Mouse (Mus musculus) embryonic facial prominence, embryonic 14.5 days (tissue): ENCODE data around the gene Prkce. TPM values are rescaled to one million over a fixed set of nuclear protein-coding genes. Genes with fewer than 3 reads are reported as not detected.

Experiments used
- ATAC-seq: fragments of 200-750 bp; cut with Nextera tagmentation; 2 replicates; pipeline ENCODE4 v1.8.0; 2017; ENCODE audit warnings: low read depth, moderate number of reproducible peaks, moderate TSS enrichment
- DNase-seq: peaks from one replicate; pipeline ENCODE4 v3.0.0-alpha.2; 2015; ENCODE audit warnings: low spot score
- H3K27ac ChIP-seq: fragments of 300-500 bp; sonication (generic); replicated peaks from 2 replicates; pipeline ENCODE4 v1.5.1; 2014; ENCODE audit warnings: low read depth, mild to moderate bottlenecking, low read length, moderate library complexity
- H3K27me3 ChIP-seq: fragments of 300-500 bp; sonication (generic); replicated peaks from 2 replicates; pipeline ENCODE4 v1.6.1; 2014; ENCODE audit warnings: low read length; ENCODE audit not compliant: control insufficient read depth, insufficient read depth
- H3K36me3 ChIP-seq: fragments of 300-500 bp; sonication (generic); 2 replicates; pipeline ENCODE4 v1.6.1; 2014; ENCODE audit warnings: low read length, mixed read lengths; ENCODE audit not compliant: control insufficient read depth, insufficient read depth
- H3K4me1 ChIP-seq: fragments of 300-500 bp; sonication (generic); 2 replicates; pipeline ENCODE4 v1.6.1; 2014; ENCODE audit warnings: antibody characterized with exemption, low read length; ENCODE audit not compliant: control insufficient read depth, insufficient read depth
- H3K4me2 ChIP-seq: fragments of 300-500 bp; sonication (generic); 2 replicates; pipeline ENCODE4 v1.6.1; 2014; ENCODE audit warnings: low read depth, mild to moderate bottlenecking, low read length, moderate library complexity, mixed read lengths
- H3K4me3 ChIP-seq: fragments of 300-500 bp; sonication (generic); 2 replicates; pipeline ENCODE4 v1.5.1; 2014; ENCODE audit warnings: low read depth, mild to moderate bottlenecking, low read length
- H3K9ac ChIP-seq: fragments of 300-500 bp; sonication (generic); 2 replicates; pipeline ENCODE4 v1.6.1; 2014; ENCODE audit warnings: low read depth, mild to moderate bottlenecking, low read length, moderate library complexity, mixed read lengths
- H3K9me3 ChIP-seq: fragments of 300-500 bp; sonication (generic); 2 replicates; pipeline ENCODE4 v1.6.1; 2016; ENCODE audit warnings: low read length; ENCODE audit not compliant: control insufficient read depth
- WGBS: fragments of 180-500 bp; shearing (Covaris S2); extraction: QIAGEN DNeasy Blood & Tissue Kit; methylation state at CpG from one replicate; pipeline ENCODE4 v1.1.7; 2014; 5-methylcytosine and 5-hydroxymethylcytosine counted together
- polyA plus RNA-seq: library from polyadenylated mRNA; unstranded; fragments of >200 nt; fragmentation: Nextera tagmentation; extraction: Ambion mirVana; gene quantifications from 2 replicates; pipeline ENCODE4 v1.2.1, GENCODE M21; 2014

Gene Prkce
- polyA plus RNA-seq, 1 experiment from 2014 or later: 9.7 TPM

GRCm38 (mm10) chr17:86325317-86325716 lies 157.7 kb downstream of the Prkce start:
- no peaks in the 10 kb centered on the region for H3K9me3 ChIP-seq
- peaks cover 31% of the 10 kb centered on the region for H3K4me1 ChIP-seq
- H3K27me3 ChIP-seq: no peaks in the 10 kb centered on the region
- H3K9ac ChIP-seq: no peak overlapping the region
- ATAC-seq (no peak), DNase-seq (no peak)
- H3K4me2 ChIP-seq: no peak overlapping the region
- no peaks in the 10 kb centered on the region for H3K36me3 ChIP-seq
- WGBS: 87% methylated on average over 10 of the region's 10 CpGs
- H3K27ac ChIP-seq: no peak overlapping the region
- no peak overlapping the region for H3K4me3 ChIP-seq

- H3K4me1 ChIP-seq: peaks cover 45% of the 10 kb centered on the region
- DNase-seq: no peak
- WGBS: 78% methylated on average over 4 of the region's 4 CpGs
Observed at GRCm38 (mm10) chr17:86327958-86328357, 160.4 kb downstream of the Prkce start.

GRCm38 (mm10) chr17:86329273-86330075 lies 161.9 kb downstream of the Prkce start:
- H3K4me3 ChIP-seq: no peak overlapping the region
- ATAC-seq (peak; percentile 17; the same call in 1 of the 2 replicates), DNase-seq (peak; percentile 74)
- WGBS: 16% methylated on average over 16 of the region's 16 CpGs
- no peaks in the 10 kb centered on the region for H3K27me3 ChIP-seq
- peak overlapping the region; percentile 32 for H3K9ac ChIP-seq
- H3K27ac ChIP-seq: peak overlapping the region; percentile 12; the same call in 1 of the 2 replicates
- peaks cover 37% of the 10 kb centered on the region for H3K4me1 ChIP-seq
- H3K4me2 ChIP-seq: peak overlapping the region; percentile 41
- H3K9me3 ChIP-seq: no peaks in the 10 kb centered on the region
- no peaks in the 10 kb centered on the region for H3K36me3 ChIP-seq

More at GRCm38 (mm10) chr17:86327958-86328357, 160.4 kb downstream of the Prkce start:
- Histone ChIP-seq H3K36me3 (no peaks in the 10 kb centered on the region), H3K9ac (no peak overlapping the region), H3K27me3 (no peaks in the 10 kb centered on the region), H3K9me3 (no peaks in the 10 kb centered on the region), H3K27ac (no peak overlapping the region), H3K4me3 (no peak overlapping the region), H3K4me2 (no peak overlapping the region)
- no peak for ATAC-seq

GRCm38 (mm10) chr17:86330076-86330955 lies 162.7 kb downstream of the Prkce start:
- ATAC-seq (peak; percentile 7; the same call in 1 of the 2 replicates), DNase-seq (no peak)
- Histone ChIP-seq H3K4me1 (peaks cover 37% of the 10 kb centered on the region), H3K27ac (peak overlapping the region; percentile 55), H3K27me3 (no peaks in the 10 kb centered on the region), H3K4me3 (no peak overlapping the region), H3K9ac (peak overlapping the region; percentile 32), H3K36me3 (no peaks in the 10 kb centered on the region), H3K9me3 (no peaks in the 10 kb centered on the region), H3K4me2 (0 out of 2 replicates have a peak overlapping the region, but pooled peaks have one; percentile 41)
- 49% methylated on average over 16 of the region's 16 CpGs for WGBS

- Histone ChIP-seq H3K9me3 (no peaks in the 10 kb centered on the region), H3K4me3 (no peak overlapping the region), H3K36me3 (no peaks in the 10 kb centered on the region), H3K9ac (peak overlapping the region; percentile 1; the same call in 1 of the 2 replicates), H3K27me3 (no peaks in the 10 kb centered on the region), H3K27ac (no peak overlapping the region), H3K4me1 (peaks cover 40% of the 10 kb centered on the region), H3K4me2 (no peak overlapping the region)
- DNase-seq: peak; percentile 58
- WGBS: 72% methylated on average over 8 of the region's 8 CpGs
- no peak; the same call in 1 of the 2 replicates for ATAC-seq
Observed at GRCm38 (mm10) chr17:86331835-86332234, 164.2 kb downstream of the Prkce start.

- WGBS: 85% methylated on average over 4 of the region's 4 CpGs
- Histone ChIP-seq H3K36me3 (no peaks in the 10 kb centered on the region), H3K4me1 (peaks cover 22% of the 10 kb centered on the region), H3K4me2 (no peak overlapping the region), H3K4me3 (no peak overlapping the region), H3K27me3 (no peaks in the 10 kb centered on the region), H3K9me3 (no peaks in the 10 kb centered on the region), H3K27ac (no peak overlapping the region), H3K9ac (no peak overlapping the region)
- ATAC-seq (0 out of 2 replicates have a peak, but pooled peaks have one; percentile 20), DNase-seq (no peak)
Observed at GRCm38 (mm10) chr17:86334990-86335389, 167.4 kb downstream of the Prkce start.

GRCm38 (mm10) chr17:86336652-86337073 lies 169.1 kb downstream of the Prkce start:
- no peaks in the 10 kb centered on the region for H3K36me3 ChIP-seq
- H3K9me3 ChIP-seq: no peaks in the 10 kb centered on the region
- DNase-seq (no peak), ATAC-seq (no peak)
- H3K4me3 ChIP-seq: no peak overlapping the region
- H3K4me2 ChIP-seq: no peak overlapping the region
- H3K9ac ChIP-seq: no peak overlapping the region
- no peaks in the 10 kb centered on the region for H3K27me3 ChIP-seq
- H3K27ac ChIP-seq: 0 out of 2 replicates have a peak overlapping the region, but pooled peaks have one; percentile 5
- 39% methylated on average over 4 of the region's 4 CpGs for whole genome bisulfite sequencing
- H3K4me1 ChIP-seq: peaks cover 6% of the 10 kb centered on the region

GRCm38 (mm10) chr17:86337076-86337475 lies 169.5 kb downstream of the Prkce start:
- DNase-seq: no peak
- Histone ChIP-seq H3K27me3 (no peaks in the 10 kb centered on the region), H3K4me3 (no peak overlapping the region), H3K4me2 (no peak overlapping the region), H3K36me3 (no peaks in the 10 kb centered on the region), H3K27ac (no peak overlapping the region), H3K4me1 (peaks cover 4% of the 10 kb centered on the region; the same call in 1 of the 2 replicates), H3K9ac (no peak overlapping the region), H3K9me3 (no peaks in the 10 kb centered on the region)
- WGBS: 51% methylated on average over 3 of the region's 3 CpGs
- ATAC-seq: no peak
